Mouse (Mus musculus): ENCODE data around the gene Bsnd. TPM values are rescaled to one million over a fixed set of nuclear protein-coding genes. Genes with fewer than 3 reads are reported as not detected.

Gene Bsnd
- under 1 TPM in 1 of 4 experiments, not detected in 3; 0.45 TPM for total RNA-seq (2022)

DNA sequence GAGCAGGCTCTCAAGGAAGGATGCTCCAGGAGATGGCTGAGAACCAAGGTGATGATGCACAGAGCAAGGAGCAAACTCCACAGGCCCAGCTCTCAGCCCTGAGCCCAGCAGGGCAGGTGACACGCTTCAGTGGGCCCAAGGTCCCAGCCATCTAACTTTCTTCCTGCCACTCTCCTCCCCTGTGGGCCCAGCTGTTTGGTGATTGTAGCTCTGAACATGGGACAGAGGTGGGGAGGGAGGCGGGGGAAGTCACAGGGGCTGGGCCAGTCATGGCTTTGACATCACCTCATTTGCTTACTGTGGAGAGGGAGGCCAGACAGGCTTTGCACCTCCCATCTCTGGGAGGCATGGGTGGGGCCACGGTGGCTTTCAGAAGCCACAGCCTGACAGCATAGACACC lies at the start of gene Bsnd:
Gene Bsnd, minus strand, starts transcription at position 168 of the 400 bp plus-strand sequence.
- no peak for DNase-seq

DNA sequence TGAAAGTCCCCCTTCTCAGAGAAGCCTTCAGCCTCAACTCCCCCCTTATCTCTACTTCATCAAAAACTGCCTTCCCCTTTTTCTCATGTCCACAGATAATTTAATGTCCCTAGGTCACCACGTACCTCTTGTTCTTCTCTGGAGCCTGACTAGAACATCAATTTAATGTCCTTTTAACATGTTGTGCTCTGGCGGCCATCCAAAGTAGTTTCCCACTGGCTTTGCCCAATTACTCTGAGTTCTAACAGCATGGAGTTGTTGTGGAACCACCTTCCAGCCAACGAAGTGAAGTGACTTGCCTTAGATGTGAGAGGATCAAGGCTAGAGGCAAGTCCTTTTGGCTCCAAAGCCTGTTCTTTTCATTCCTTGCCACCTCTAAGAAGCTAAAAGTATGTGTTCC lies 49.4 kb upstream of the Bsnd start:
- DNase-seq = no peak

- no peak for DNase-seq
Observed at GRCm38 (mm10) chr4:106539756-106540155, 47.7 kb upstream of the Bsnd start.

GRCm38 (mm10) chr4:106534256-106534655 lies 42.2 kb upstream of the Bsnd start:
- DNase-seq = peak; percentile 39

- DNase-seq = no peak
Observed at GRCm38 (mm10) chr4:106533421-106534080, 41.5 kb upstream of the Bsnd start.

DNA sequence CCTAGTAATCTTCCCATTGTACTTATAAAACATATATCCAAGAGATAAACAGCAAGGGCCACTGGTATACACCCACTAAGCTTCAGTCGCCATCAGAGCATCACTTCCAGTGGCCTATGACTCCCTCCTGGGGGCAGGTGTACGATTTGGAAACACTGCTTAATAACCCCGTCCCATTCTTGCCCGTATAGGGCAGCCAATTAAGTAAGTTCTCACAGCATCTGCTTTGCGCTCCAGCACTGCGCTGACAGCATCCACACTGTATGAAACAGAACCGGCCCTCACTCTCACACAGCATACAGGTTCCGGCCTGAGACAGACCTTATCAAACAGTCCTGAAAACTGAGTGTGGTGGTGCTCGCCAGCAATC lies 38.0 kb upstream of the Bsnd start:
- no peak for DNase-seq

DNA sequence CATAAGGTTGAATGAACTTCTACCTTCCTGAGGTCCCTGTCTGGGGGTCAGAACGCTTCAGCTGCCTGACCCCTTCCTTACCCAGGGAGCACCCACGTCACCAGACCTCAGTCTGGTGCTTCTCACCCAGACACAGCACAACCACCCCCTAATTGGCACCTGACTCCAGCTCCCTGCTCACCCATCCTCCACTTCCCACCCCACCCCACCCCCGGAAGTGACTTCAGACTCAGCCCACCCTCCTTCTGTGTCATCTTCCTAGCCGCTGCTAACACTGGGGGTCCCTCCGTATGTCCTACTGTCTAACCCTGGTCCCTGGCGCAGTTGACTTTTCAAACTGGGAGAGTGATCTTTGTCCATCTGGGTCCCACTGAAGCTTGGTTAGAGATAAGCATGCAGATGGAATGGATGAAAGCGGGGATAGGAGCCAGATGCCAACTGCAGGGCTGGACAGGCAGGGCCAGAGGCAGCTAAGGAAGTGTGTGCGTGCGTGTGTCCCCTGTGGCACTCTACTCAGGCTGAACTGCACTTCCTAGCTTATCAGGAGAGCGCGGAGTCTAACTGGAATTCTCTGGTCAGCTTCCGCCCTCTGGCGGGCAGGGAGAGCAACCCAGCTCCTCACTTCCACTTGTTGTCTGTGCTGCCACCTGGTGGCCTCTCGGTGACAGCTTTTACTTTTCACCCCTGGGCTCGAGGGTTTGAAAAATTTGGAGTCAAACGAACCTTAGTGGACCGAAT lies 37.5 kb upstream of the Bsnd start:
- DNase-seq = peak; percentile 84

DNA sequence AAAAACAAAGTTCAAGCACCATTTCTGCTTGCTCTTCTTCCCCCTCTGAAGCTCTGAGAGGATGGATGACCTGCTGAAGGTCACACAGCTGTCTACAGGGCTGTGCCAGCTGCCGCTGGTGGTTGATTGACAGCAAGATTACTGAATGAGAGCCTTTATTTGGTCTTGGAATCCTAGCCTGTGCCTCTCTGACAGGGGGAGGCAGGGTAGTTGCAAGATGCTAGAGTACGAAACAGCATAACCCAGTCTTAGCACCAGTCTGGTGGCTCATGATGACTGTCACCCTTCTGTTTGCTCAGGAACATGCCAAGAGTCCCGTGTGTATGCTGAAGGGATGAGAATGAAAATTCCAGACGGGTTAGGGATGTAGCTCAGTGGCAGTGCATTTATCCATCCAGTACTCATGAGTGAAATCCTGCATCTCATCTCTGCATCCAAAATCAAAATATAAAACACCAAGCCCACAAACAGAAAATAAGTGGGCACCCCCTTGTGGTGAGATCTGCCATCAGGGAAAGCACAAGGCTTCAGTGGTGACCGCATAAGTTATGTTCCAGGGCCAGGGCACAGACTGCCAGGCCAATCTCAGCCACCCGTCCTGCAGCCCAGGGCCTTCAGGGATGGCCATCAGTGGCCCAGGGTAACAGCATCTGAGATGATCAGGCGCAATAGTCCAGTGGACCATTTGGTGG lies 35.9 kb upstream of the Bsnd start:
- DNase-seq = no peak

DNA sequence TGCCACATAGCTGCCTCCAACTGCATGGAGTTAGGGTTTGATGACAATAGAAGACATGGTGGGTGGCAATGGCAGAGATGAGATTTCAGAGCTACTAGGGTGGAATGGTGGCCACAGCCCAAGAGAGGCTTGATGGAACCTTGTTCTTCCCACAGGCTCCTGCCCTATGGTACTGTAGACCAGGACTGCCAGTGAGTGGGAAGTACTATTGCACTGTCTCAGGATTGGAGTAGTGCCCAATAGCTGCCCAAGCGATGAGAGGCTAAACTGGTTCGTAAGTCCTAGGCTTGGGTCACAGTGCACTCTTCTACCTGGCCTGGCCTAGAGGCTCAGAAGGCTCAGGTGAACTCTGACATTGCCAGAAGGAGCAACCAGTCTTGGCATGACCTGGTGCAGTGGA lies 32.9 kb upstream of the Bsnd start:
- DNase-seq = no peak

DNA sequence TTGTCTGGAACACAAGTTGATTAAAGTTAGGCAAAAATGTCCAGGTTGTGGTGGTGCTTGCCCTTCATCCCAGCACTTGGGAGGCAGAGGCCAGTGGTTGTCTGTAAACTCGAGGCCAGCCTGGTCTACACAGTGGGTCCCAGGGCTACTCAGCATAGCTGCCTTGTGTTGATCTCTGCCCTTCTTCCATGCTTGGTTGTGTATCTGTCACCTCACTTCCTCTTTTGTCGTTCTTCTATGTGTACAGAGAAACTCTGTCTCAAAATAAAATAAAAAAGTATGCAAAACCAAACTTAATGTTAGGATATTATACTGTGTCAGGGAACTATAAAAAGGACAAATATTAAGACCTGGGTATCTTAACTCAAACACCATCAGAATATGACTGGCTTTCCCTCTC lies 32.0 kb upstream of the Bsnd start:
- DNase-seq = no peak

- no peak for DNase-seq
Observed at GRCm38 (mm10) chr4:106522547-106522946, 30.5 kb upstream of the Bsnd start.

GRCm38 (mm10) chr4:106514606-106515005 lies 22.5 kb upstream of the Bsnd start:
- DNase-seq = no peak

GRCm38 (mm10) chr4:106509888-106510287 lies 17.8 kb upstream of the Bsnd start:
- DNase-seq = no peak

DNA sequence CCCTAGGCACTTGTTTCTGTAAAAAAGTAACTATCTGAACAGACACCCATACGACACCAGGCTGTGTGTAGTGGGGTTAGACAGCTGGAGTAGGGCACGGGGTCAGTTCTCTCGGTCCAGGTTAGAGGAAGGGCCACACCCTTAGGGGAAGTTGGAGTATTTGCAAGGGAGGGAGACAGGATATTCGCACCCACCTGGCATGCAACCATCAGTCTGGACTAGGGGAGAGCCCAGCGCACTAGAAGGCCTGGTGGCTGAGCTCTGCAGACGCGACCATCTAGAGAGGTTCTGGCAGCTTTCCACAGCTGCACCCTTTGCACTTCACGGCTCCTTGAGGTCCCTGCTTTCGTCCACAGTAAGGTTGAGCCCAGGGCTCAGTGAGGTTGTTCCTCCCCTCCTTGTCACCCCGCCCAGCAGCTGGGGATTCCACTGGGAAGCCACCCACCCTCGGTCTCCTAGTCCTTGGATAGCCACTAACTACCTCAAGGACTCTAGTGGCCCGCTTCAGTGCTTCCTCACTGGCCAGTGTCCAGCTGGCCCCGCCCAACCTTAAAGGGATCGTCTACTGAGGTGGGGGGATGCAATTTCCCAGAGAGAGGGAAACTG lies 13.5 kb upstream of the Bsnd start:
- no peak for DNase-seq

DNA sequence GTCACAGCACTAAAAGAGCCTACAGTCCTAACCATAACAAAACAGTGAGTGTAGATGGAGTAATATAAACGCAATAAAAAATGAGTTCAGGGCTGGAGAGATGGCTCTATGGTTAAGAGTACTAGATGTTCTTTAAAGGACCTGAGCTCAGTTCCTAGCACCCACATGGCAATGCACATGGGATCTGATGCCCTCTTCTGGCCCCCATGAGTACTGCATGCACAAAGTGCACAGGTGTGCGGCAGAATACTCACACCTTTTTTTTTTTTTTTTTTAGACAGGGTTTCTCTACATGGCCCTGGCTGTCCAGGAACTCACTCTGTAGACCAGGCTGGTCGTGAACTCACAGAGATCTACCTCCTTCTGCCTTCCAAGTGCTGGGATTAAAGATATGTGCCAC lies 11.5 kb upstream of the Bsnd start:
- DNase-seq = no peak

GRCm38 (mm10) chr4:106500066-106500465 lies 8.0 kb upstream of the Bsnd start:
- no peak for DNase-seq

DNA sequence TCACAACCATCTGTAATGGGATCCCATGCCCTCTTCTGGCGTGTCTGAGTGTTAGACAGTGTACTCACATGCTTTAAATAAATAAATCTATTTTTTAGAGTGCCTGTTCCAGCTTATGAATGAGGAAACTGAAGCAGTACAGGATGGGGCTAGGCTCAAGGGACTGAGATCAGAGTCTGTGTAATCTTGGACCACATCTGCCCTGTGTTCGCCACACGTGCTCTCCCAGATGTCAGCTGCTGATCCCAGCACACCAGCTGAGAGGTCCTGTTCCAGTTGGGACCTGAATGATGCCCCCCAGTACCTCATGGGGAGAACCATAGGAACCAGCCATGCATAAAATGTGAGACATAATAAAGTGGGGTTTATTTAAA lies 6.4 kb upstream of the Bsnd start:
- no peak for DNase-seq

- DNase-seq = no peak
Observed at GRCm38 (mm10) chr4:106497776-106498470, 5.8 kb upstream of the Bsnd start.

DNA sequence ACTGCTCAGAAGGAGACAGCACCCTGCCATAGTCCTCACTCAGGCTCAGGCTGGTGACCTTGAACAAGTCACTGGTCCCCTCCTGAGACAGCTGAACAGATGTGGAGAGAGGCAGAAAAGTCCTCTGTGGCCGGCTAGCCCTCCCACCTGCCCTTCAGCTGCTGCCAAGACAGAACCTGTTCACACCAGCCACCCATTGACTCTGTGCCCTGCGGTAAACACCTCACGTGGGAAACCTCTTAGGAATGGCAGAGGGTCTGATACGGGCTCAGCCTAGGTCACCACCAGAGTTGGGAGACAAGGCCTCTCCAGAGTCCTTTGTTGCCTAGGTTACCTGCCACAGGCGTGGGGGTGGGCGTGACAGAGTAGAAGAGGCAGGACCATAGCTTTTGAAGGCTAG lies 4.8 kb upstream of the Bsnd start:
- DNase-seq = no peak

DNA sequence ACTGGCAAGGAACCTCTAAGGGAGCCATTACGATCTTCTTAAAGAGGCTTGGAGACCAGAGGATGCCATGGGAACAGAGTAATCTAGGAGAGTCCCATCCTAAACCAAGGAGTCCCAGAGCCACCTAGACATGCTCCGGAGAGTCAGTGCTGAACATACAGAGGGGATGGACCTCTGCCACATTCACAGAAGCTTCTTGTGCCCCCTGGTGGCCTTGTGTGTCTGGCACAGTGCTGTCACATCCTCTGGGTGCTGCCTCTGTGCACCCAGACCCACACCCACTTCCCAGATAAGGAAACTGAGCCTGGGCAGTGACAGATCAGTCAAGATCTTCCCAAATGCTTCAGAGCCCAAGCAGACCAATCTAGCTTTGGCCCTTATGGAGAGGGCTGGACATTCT lies 1.6 kb upstream of the Bsnd start:
- no peak for DNase-seq

DNA sequence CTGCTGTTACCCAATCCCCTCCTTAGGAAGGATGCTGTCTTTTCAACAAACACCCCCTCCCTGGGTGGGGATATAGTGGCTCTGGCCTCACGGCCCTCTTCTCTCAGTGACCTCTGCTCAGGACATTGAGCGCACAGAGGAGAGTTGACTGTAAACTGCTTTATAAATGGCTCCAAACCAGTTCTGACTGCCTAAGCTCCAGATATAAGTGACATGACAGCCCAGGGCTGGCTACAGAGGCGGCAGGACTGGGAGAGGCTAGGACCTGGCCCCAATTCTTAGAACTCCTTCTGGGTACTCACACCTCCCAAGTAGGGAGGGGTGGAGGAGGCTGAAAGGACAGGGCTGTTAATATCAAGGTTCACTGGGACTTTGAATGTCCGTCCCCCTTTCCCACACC lies 1.5 kb downstream of the Bsnd start:
- DNase-seq = no peak

- DNase-seq = peak; percentile 30
Observed at GRCm38 (mm10) chr4:106483831-106484230, 8.3 kb downstream of the Bsnd start.

- DNase-seq = no peak
Observed at GRCm38 (mm10) chr4:106483215-106483727, 8.8 kb downstream of the Bsnd start.
